Mouse (Mus musculus) embryonic facial prominence, embryonic 11.5 days (tissue): ENCODE measurements around the gene Lca5. TPM values are rescaled to one million over a fixed set of nuclear protein-coding genes. Genes with fewer than 3 reads are reported as not detected.

ENCODE experiments used
- ATAC-seq: fragments of 200-750 bp; cut with Nextera tagmentation; replicated peaks from 2 replicates; pipeline ENCODE4 v1.8.0; 2017; ENCODE audit warnings: low read depth; ENCODE audit not compliant: insufficient number of reproducible peaks, low FRiP score, low TSS enrichment
- DNase-seq: peaks from one replicate; pipeline ENCODE4 v3.0.0-alpha.2; 2015; ENCODE audit warnings: low spot score
- H3K27ac ChIP-seq: fragments of 300-500 bp; sonication (generic); replicated peaks from 2 replicates; pipeline ENCODE4 v1.5.1; 2014; ENCODE audit warnings: mild to moderate bottlenecking, low read depth, low read length, control low read depth
- H3K27me3 ChIP-seq: fragments of 300-500 bp; sonication (generic); 2 replicates; pipeline ENCODE4 v1.6.1; 2014; ENCODE audit warnings: mild to moderate bottlenecking, low read length, moderate library complexity, mixed read lengths; ENCODE audit not compliant: control insufficient read depth, insufficient read depth
- H3K36me3 ChIP-seq: fragments of 300-500 bp; sonication (generic); replicated peaks from 2 replicates; pipeline ENCODE4 v1.6.1; 2014; ENCODE audit warnings: low read depth, mild to moderate bottlenecking, low read length, moderate library complexity, mixed read lengths; ENCODE audit not compliant: control insufficient read depth, insufficient read depth
- H3K4me1 ChIP-seq: fragments of 300-500 bp; sonication (generic); 2 replicates; pipeline ENCODE4 v1.6.1; 2014; ENCODE audit warnings: low read length, mixed read lengths; ENCODE audit not compliant: control insufficient read depth, insufficient read depth
- H3K4me2 ChIP-seq: fragments of 300-500 bp; sonication (generic); 2 replicates; pipeline ENCODE4 v1.6.1; 2014; ENCODE audit warnings: low read depth, mild to moderate bottlenecking, control low read depth, low read length, moderate library complexity
- H3K4me3 ChIP-seq: fragments of 300-500 bp; sonication (generic); 2 replicates; pipeline ENCODE4 v1.5.1; 2014; ENCODE audit warnings: low read depth, low read length, control low read depth
- H3K9ac ChIP-seq: fragments of 300-500 bp; sonication (generic); replicated peaks from 2 replicates; pipeline ENCODE4 v1.6.1; 2014; ENCODE audit warnings: mild to moderate bottlenecking, control low read depth, low read length
- H3K9me3 ChIP-seq: fragments of 300-500 bp; sonication (generic); replicated peaks from 2 replicates; pipeline ENCODE4 v1.6.1; 2016; ENCODE audit warnings: mild to moderate bottlenecking, low read length, inconsistent platforms, mixed read lengths; ENCODE audit not compliant: control insufficient read depth
- WGBS: fragments of 180-500 bp; shearing (Covaris S2); extraction: QIAGEN DNeasy Blood & Tissue Kit; methylation state at CpG from one replicate; pipeline ENCODE4 v1.1.7; 2014; 5-methylcytosine and 5-hydroxymethylcytosine counted together
- polyA plus RNA-seq: library from polyadenylated mRNA; unstranded; fragments of >200 nt; fragmentation: Nextera tagmentation; extraction: Ambion mirVana; gene quantifications from 2 replicates; pipeline ENCODE4 v1.2.1, GENCODE M21; 2014

Lca5 gene
- polyA plus RNA-seq, 1 experiment from 2014 or later = 27.1 TPM

DNA sequence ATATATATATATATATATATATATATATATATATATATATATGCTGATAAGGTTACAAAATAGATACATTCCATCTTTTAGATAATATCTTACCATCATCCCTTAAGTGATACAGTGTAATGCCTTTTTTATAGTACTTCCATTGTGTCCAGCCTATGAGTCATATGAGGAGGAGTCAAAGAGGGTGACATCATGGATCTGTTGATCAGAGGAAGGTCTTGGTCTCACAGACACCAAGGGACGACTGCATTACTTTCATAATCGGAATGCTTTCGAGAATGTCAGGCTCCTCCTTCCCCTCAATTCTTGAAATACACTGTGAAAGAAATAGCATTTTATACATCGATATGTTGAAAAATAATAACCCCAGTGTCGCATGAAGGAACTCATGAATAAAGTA, 93.4 kb downstream of the Lca5 start:
- 91% methylated on average over 5 of the region's 5 CpGs for WGBS
- H3K27ac ChIP-seq = no peak overlapping the region
- ATAC-seq = no peak
- no peaks in the 10 kb centered on the region for H3K27me3 ChIP-seq
- H3K4me3 ChIP-seq = no peak overlapping the region
- H3K4me2 ChIP-seq = no peak overlapping the region
- H3K4me1 ChIP-seq = peaks cover 9% of the 10 kb centered on the region
- no peaks in the 10 kb centered on the region for H3K9me3 ChIP-seq
- H3K9ac ChIP-seq = no peak overlapping the region
- DNase-seq = no peak
- H3K36me3 ChIP-seq = no peaks in the 10 kb centered on the region

DNA sequence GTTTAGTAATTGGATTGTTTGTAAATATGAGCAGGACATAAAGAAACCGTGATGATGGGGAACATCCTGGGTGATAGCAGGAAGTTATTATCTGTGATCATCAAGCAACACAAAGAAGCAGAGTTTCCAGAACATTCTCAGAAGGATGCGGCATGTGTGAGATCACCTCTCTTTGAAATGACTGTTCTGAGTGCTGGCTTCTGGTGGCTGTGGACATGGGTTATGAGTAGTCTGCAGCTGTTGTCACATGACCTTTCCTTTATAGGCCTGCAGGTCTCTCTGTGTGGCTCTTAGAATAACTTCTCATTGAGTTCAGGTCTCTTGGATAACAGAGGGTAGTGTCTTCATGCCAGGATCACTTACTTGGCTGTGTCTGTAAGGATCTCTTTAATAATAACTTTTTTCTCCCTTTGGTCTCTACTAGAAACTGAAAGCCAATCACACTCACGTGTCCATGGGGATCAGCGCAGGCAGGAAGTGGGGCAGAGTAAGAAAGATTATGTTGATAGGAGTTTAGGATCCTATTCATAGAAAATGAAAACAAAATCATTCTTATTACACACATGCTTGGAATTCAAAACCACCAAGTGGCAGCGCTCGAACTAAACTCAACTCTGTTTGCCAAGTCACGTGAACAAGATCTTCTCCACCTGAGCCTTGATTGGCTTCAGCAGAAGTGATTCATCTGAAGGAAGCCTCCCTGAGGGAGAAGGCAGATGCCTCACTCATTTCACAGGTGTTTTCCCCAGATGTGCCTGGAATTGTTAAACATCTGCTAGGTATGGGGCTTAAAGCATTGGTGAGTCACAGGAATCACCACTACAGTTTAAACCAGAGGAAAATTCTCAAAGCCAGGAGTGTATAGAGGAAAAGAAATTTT, 98.2 kb downstream of the Lca5 start:
- Histone ChIP-seq H3K9ac (no peak overlapping the region), H3K4me1 (no peaks in the 10 kb centered on the region), H3K4me3 (no peak overlapping the region), H3K27ac (no peak overlapping the region), H3K4me2 (no peak overlapping the region), H3K9me3 (no peaks in the 10 kb centered on the region), H3K27me3 (no peaks in the 10 kb centered on the region), H3K36me3 (no peaks in the 10 kb centered on the region)
- 88% methylated on average over 7 of the region's 7 CpGs for whole genome bisulfite sequencing
- no peak for ATAC-seq
- DNase-seq = no peak

Other genes starting within 250 kb of the Lca5 start
- 18.5 and 18.8 TPM in 2 replicates for gene Sh3bgrl2, start 107.2 kb upstream of the Lca5 start, polyA plus RNA-seq